ENCODE assay signal across 15 mouse cellular contexts in genomic region chr14:13553616-13554370, GRCm38 (mm10).
"Had no signal": no experiment of that assay in that cellular context is flagged by ENCODE, and none has a peak within 500 bp of the region (broad histone marks: within the 10 kb centered on the region; RNA-seq: fewer than 3 reads in every experiment).

No protein-coding gene starts in this region.

- H3K36me3 ChIP-seq: kidney, embryonic 15.5 days; limb, embryonic 12.5 days; liver, embryonic 15.5 days; midbrain, embryonic 10.5 days; midbrain, embryonic 15.5 days; neural tube, embryonic 13.5 days had no signal

- H3K4me3 ChIP-seq: kidney, embryonic 15.5 days; limb, embryonic 12.5 days; liver, embryonic 15.5 days; midbrain, embryonic 10.5 days; midbrain, embryonic 15.5 days; neural tube, embryonic 13.5 days had no signal

- DNase-seq: kidney, postnatal 14 days; layer of hippocampus, adult 9-11 months; layer of hippocampus, postnatal 36 days; lung, adult 2 months; lung, postnatal 4 days; right cerebral cortex, postnatal 4 days; spleen, adult 18-20 months; thymus, adult 18-20 months; thymus, postnatal 14 days had no signal

- H3K27me3 ChIP-seq: kidney, embryonic 15.5 days; limb, embryonic 12.5 days; liver, embryonic 15.5 days; midbrain, embryonic 15.5 days; neural tube, embryonic 13.5 days had no signal
